Mouse (Mus musculus) gastrocnemius, postnatal 36 days (tissue): Measurements from ENCODE around the gene Ccr4. TPM values are rescaled to one million over a fixed set of nuclear protein-coding genes. Genes with fewer than 3 reads are reported as not detected.

ENCODE experiments used
- total RNA-seq, 2 experiments: library from RNA; stranded (reverse); gene quantifications; 2 replicates each; pipeline ENCODE4 v1.2.3; 2021

Gene Ccr4
- total RNA-seq, 2 experiments from 2014 or later: not detected

Other genes with a start within 250 kb of the Ccr4 start
- not detected for gene Bcl2a1c, start 174.8 kb downstream of the Ccr4 start, total RNA-seq
- 10 to 100 TPM in 1 of 2 experiments, 1 to 10 TPM in 1; 8.8 to 11.3 TPM for gene Crtap, start 114.2 kb downstream of the Ccr4 start, total RNA-seq
- 1 to 10 TPM; 4.3 to 4.9 TPM for gene Glb1, start 103.8 kb downstream of the Ccr4 start, total RNA-seq
- 1 to 10 TPM in 1 of 2 experiments, under 1 TPM in 1; 0.84 to 1.5 TPM for gene Tmppe, start 103.8 kb downstream of the Ccr4 start, total RNA-seq
- not detected for gene C130032M10Rik, start 10.8 kb upstream of the Ccr4 start, total RNA-seq
- gene Trim71, start 59.5 kb upstream of the Ccr4 start, total RNA-seq: not detected
- 10 to 100 TPM; 11.9 to 15.0 TPM for gene Cnot10, start 135.3 kb upstream of the Ccr4 start, total RNA-seq
- 10 to 100 TPM; 31.0 to 38.0 TPM for gene Dync1li1, start 183.9 kb upstream of the Ccr4 start, total RNA-seq
- 1 to 10 TPM; 6.5 to 6.7 TPM for gene Cmtm6, start 226.2 kb upstream of the Ccr4 start, total RNA-seq